Mouse (Mus musculus) MEL (cell line): ENCODE results near the gene Ankrd35.

ENCODE experiments used
- CHD2 ChIP-seq: IDR thresholded peaks from 2 replicates; pipeline ENCODE4 v1.6.1; 2011; ENCODE audit warnings: low read length, improper control_type of control experiment
- CTCF ChIP-seq, 3 experiments: IDR thresholded peaks in 2 of 3; conservative IDR thresholded peaks in 1 of 3; 2 replicates each; pipeline ENCODE4 v1.5.1; 2011 to 2012; ENCODE audit warnings: low read length in 3 of 3, low read depth in 2 of 3, mild to moderate bottlenecking in 2 of 3, improper control_type of control experiment in 1 of 3, inconsistent platforms in 1 of 3, mixed read lengths in 1 of 3, moderate library complexity in 1 of 3; ENCODE audit not compliant: control insufficient read depth in 1 of 3, insufficient read depth in 1 of 3, poor library complexity in 1 of 3, severe bottlenecking in 1 of 3
- MAZ ChIP-seq: IDR thresholded peaks from 2 replicates; pipeline ENCODE4 v1.6.1; 2012; ENCODE audit warnings: low read depth, mild to moderate bottlenecking, inconsistent platforms, low read length, improper control_type of control experiment
- MEF2A ChIP-seq: IDR thresholded peaks from 2 replicates; pipeline ENCODE4 v1.6.1; 2014; ENCODE audit warnings: low read depth, mild to moderate bottlenecking, inconsistent platforms, low read length, improper control_type of control experiment; ENCODE audit not compliant: poor library complexity, insufficient replicate concordance, severe bottlenecking; ENCODE audit errors: extremely low read depth
- MYB ChIP-seq: IDR thresholded peaks from 2 replicates; pipeline ENCODE4 v1.6.1; 2011; ENCODE audit warnings: mild to moderate bottlenecking, low read depth, low read length, improper control_type of control experiment
- NELFE ChIP-seq: IDR thresholded peaks from 2 replicates; pipeline ENCODE4 v1.6.1; 2011; ENCODE audit warnings: low read depth, low read length, improper control_type of control experiment
- POLR2A ChIP-seq, 2 experiments: IDR thresholded peaks; 2 replicates each; pipeline ENCODE4 v1.6.1; 2011 to 2012; ENCODE audit warnings: low read length in 2 of 2, mild to moderate bottlenecking in 2 of 2, control low read depth in 1 of 2, improper control_type of control experiment in 1 of 2, low read depth in 1 of 2, moderate library complexity in 1 of 2; ENCODE audit not compliant: control insufficient read depth in 1 of 2, insufficient read depth in 1 of 2, poor library complexity in 1 of 2
- SIN3A ChIP-seq: IDR thresholded peaks from 2 replicates; pipeline ENCODE4 v1.6.1; 2012; ENCODE audit warnings: low read length, improper control_type of control experiment, inconsistent platforms
- UBTF ChIP-seq: IDR thresholded peaks from 2 replicates; pipeline ENCODE4 v1.6.1; 2012; ENCODE audit warnings: low read depth, mild to moderate bottlenecking, inconsistent platforms, low read length, improper control_type of control experiment, moderate library complexity, borderline replicate concordance; ENCODE audit not compliant: insufficient read depth

DNA sequence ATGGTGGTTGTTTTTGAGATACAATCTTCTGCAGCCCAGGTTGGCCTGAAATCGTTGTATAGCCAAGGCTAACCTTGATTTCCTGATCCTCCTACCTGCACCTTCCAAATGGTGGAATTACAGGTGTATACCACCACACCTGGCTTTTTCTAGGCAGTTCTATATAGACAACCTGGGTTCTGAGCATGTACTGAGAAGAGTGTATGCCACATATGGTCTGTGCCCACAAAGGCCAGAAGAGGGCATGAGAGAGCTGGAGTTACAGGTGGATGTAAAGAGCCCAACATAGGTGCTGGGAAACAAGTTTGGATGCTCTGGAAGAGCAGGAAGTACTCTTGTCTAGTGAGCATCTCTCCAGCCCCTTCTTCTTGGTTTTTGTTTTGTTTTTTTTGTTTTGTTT, 2.6 kb upstream of the Ankrd35 start:
- peak; percentile 78 to 83 (median 79) for TF ChIP-seq CTCF (IDR thresholded peaks at IDR 0.05 in 2 of 3, conservative IDR thresholded peaks at IDR 0.05 in 1 of 3; ENCODE audit: control insufficient read depth in 1 of 3, insufficient read depth in 1 of 3, low read depth in 2 of 3, low read length in 3 of 3, poor library complexity in 1 of 3, severe bottlenecking in 1 of 3)
- TF ChIP-seq POLR2A (IDR thresholded peaks at IDR 0.05; ENCODE audit: control insufficient read depth in 1 of 2, insufficient read depth in 1 of 2, low read depth in 1 of 2, low read length in 2 of 2, poor library complexity in 1 of 2) = no peak
- no peak for TF ChIP-seq CHD2
- TF ChIP-seq MEF2A = no peak
- no peak for TF ChIP-seq UBTF
- TF ChIP-seq MYB = no peak
- TF ChIP-seq SIN3A = peak; percentile 17; the same call in 1 of the 2 replicates
- no peak for TF ChIP-seq NELFE
- no peak for TF ChIP-seq MAZ
